Mouse (Mus musculus): ENCODE measurements around the gene Robo2.

- no peak for TF ChIP-seq CTCF (conservative IDR thresholded peaks at IDR 0.05; ENCODE audit: low read length)
- TF ChIP-seq POU5F1 (IDR thresholded peaks at IDR 0.05; ENCODE audit: borderline replicate concordance, low read length) = no peak
These were observed 547.0 kb downstream of the Robo2 start for GRCm38 (mm10) chr16:73864625-73865024.

Data from E14TG2a.4 (cell line).